Mouse (Mus musculus) liver, embryonic 14.5 days (tissue): ENCODE measurements at regions not wholly inside any gene's neighbourhood (a gene's known extent, or its start where the extent isn't known, plus 50 kb on each side); places are given as distances from the start of the nearest gene placed in this dataset.

Experiments
- ATAC-seq: fragments of 200-750 bp; cut with Nextera tagmentation; 2 replicates; pipeline ENCODE4 v1.8.0; 2017; ENCODE audit warnings: moderate number of reproducible peaks, mild to moderate bottlenecking, moderate library complexity; ENCODE audit not compliant: insufficient read depth
- DNase-seq, 3 experiments: peaks; one replicate each; pipeline ENCODE4 v3.0.0-alpha.2; 2012 to 2013; ENCODE audit warnings: low read depth in 3 of 3, low spot score in 3 of 3
- H3K27ac ChIP-seq: fragments of 300-500 bp; sonication (generic); 2 replicates; pipeline ENCODE4 v1.5.1; 2014; ENCODE audit warnings: moderate library complexity, mild to moderate bottlenecking, control low read depth, inconsistent platforms
- H3K27me3 ChIP-seq: fragments of 300-500 bp; sonication (generic); 2 replicates; pipeline ENCODE4 v1.6.1; 2014; ENCODE audit warnings: mild to moderate bottlenecking, low read length, moderate library complexity; ENCODE audit not compliant: control insufficient read depth, insufficient read depth
- H3K36me3 ChIP-seq: fragments of 300-500 bp; sonication (generic); replicated peaks from 2 replicates; pipeline ENCODE4 v1.6.1; 2014; ENCODE audit warnings: low read depth; ENCODE audit not compliant: control insufficient read depth, insufficient read depth
- H3K4me1 ChIP-seq, 2 experiments: fragments of 200-500 bp in 1 of 2; fragments of 300-500 bp in 1 of 2; sonication (generic) in 1 of 2; replicated peaks; 2 replicates each; pipeline ENCODE4 v1.6.1; 2012 to 2014; ENCODE audit warnings: antibody characterized with exemption in 1 of 2, inconsistent platforms in 1 of 2, low read length in 1 of 2; ENCODE audit not compliant: control insufficient read depth in 2 of 2, insufficient read depth in 2 of 2
- H3K4me2 ChIP-seq: fragments of 300-500 bp; sonication (generic); 2 replicates; pipeline ENCODE4 v1.6.1; 2014; ENCODE audit warnings: low read depth, mild to moderate bottlenecking, control low read depth, moderate library complexity
- H3K4me3 ChIP-seq, 2 experiments: fragments of 200-500 bp in 1 of 2; fragments of 300-500 bp in 1 of 2; sonication (generic) in 1 of 2; 2 replicates each; pipeline ENCODE4 v1.5.1; 2012 to 2014; ENCODE audit warnings: low read depth in 2 of 2, low read length in 2 of 2, mild to moderate bottlenecking in 2 of 2, control low read depth in 1 of 2, inconsistent platforms in 1 of 2, moderate library complexity in 1 of 2; ENCODE audit not compliant: insufficient read depth in 1 of 2
- H3K9ac ChIP-seq: fragments of 300-500 bp; sonication (generic); replicated peaks from 2 replicates; pipeline ENCODE4 v1.6.1; 2014; ENCODE audit warnings: mild to moderate bottlenecking, control low read depth, moderate library complexity
- H3K9me3 ChIP-seq: fragments of 300-500 bp; sonication (generic); 2 replicates; pipeline ENCODE4 v1.6.1; 2016; ENCODE audit warnings: low read length, mixed read lengths; ENCODE audit not compliant: control insufficient read depth
- CTCF ChIP-seq: IDR thresholded peaks from 2 replicates; pipeline ENCODE4 v1.5.1; 2016; ENCODE audit warnings: antibody characterized with exemption, low read depth, control low read depth
- EP300 ChIP-seq: IDR thresholded peaks from 2 replicates; pipeline ENCODE4 v1.6.1; 2016; ENCODE audit warnings: antibody characterized with exemption, low read depth
- WGBS: fragments of 180-500 bp; shearing (Covaris S2); extraction: QIAGEN DNeasy Blood & Tissue Kit; methylation state at CpG from one replicate; pipeline ENCODE4 v1.1.7; 2014; ENCODE audit not compliant: insufficient replicate concordance; 5-methylcytosine and 5-hydroxymethylcytosine counted together

GRCm38 (mm10) chr11:20452901-20453300 is 90.2 kb upstream of the Sertad2 start:
- Histone ChIP-seq H3K27me3 (peaks cover 16% of the 10 kb centered on the region), H3K4me1 (peaks cover 0 to 3% of the 10 kb centered on the region in 2 experiments; a peak in 1 of 4 replicates), H3K9ac (no peak overlapping the region), H3K27ac (no peak overlapping the region), H3K9me3 (no peaks in the 10 kb centered on the region), H3K4me2 (no peak overlapping the region), H3K36me3 (no peaks in the 10 kb centered on the region), H3K4me3 (no peak overlapping the region)
- DNase-seq (no peak), ATAC-seq (no peak)
- 52% methylated on average over 4 of the region's 4 CpGs for WGBS
- TF ChIP-seq EP300 (no peak), CTCF (no peak)

DNA sequence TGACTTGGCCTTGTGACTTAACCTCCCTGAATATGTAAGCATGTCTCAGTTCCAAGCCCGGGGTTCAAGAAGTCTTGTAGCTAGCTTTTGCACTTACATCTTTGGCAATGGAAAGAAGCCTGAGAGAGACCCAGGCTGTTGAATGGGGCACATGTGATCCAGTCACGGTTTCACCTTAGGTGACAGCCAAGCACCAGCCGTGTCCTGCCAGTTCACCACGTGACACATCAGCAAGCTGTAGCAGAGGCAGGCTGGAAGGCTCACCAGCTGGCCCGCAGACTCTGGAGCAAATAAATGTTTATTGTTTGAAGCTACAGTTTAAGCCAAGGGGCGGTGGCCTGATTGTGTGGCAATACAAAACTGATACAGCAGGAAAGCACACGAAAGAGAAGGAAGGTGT is 89.3 kb upstream of the Sertad2 start:
- no peak for TF ChIP-seq EP300
- no peak for TF ChIP-seq CTCF
- 68% methylated on average over 7 of the region's 7 CpGs for WGBS
- no peaks in the 10 kb centered on the region for H3K36me3 ChIP-seq
- H3K27ac ChIP-seq: no peak overlapping the region
- peaks cover 16% of the 10 kb centered on the region for H3K27me3 ChIP-seq
- H3K9me3 ChIP-seq: no peaks in the 10 kb centered on the region
- ATAC-seq: no peak
- no peak overlapping the region for H3K4me2 ChIP-seq
- no peak overlapping the region for H3K9ac ChIP-seq
- H3K4me1 ChIP-seq: peaks cover 0 to 3% of the 10 kb centered on the region in 2 experiments; a peak in 1 of 4 replicates
- no peak for DNase-seq
- H3K4me3 ChIP-seq: no peak overlapping the region

DNA sequence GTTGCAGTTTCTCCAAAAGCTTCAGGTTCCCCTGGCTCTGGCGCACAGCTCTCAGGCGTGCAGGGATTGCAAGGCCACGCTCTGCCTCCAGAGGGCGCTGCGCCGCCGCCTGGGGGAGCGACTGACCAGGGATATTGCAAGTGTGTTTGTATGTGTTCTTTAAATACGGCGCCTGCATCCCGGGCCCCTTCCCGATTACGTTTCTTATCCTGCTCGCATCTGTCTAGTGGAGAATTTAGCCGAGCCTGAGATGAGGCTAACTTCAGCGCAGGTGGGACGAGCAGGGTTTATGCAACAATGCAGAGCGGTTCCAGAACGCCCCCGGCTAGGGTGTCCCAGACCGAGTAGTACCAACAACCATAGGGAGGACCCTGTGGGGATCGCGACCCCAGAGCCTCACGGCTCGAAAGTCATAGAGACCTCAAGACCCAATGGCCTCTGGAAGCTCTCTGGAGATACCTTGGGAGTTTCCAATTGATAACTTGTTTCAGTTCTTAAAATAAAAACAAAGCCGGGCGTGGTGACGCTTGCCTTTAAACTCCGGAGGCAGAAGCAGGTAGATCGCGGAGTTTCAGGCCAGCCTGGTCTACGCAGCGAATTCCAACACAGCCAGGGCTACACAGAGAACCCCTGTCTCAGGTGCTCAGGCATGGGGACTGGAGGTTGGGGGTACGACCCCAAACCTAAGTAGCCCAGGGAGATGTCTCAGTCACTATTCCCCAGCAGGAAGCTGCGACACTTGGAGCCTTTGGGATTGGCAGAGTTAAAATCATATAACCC is 87.8 kb upstream of the Sertad2 start:
- Histone ChIP-seq H3K4me3 (peak overlapping the region; percentile 59 to 77), H3K4me2 (peak overlapping the region; percentile 84), H3K27ac (no peak overlapping the region), H3K9ac (peak overlapping the region; percentile 48), H3K36me3 (no peaks in the 10 kb centered on the region), H3K9me3 (no peaks in the 10 kb centered on the region), H3K27me3 (peaks cover 16% of the 10 kb centered on the region), H3K4me1 (peaks cover 0 to 3% of the 10 kb centered on the region in 2 experiments; a peak in 1 of 4 replicates)
- TF ChIP-seq CTCF: peak; percentile 99
- TF ChIP-seq EP300: no peak
- under 1% methylated on average over 35 of the region's 35 CpGs for WGBS
- ATAC-seq: peak; percentile 66; the same call in 1 of the 2 replicates
- peak in 2 of 3 experiments; percentile 45 to 50 for DNase-seq

DNA sequence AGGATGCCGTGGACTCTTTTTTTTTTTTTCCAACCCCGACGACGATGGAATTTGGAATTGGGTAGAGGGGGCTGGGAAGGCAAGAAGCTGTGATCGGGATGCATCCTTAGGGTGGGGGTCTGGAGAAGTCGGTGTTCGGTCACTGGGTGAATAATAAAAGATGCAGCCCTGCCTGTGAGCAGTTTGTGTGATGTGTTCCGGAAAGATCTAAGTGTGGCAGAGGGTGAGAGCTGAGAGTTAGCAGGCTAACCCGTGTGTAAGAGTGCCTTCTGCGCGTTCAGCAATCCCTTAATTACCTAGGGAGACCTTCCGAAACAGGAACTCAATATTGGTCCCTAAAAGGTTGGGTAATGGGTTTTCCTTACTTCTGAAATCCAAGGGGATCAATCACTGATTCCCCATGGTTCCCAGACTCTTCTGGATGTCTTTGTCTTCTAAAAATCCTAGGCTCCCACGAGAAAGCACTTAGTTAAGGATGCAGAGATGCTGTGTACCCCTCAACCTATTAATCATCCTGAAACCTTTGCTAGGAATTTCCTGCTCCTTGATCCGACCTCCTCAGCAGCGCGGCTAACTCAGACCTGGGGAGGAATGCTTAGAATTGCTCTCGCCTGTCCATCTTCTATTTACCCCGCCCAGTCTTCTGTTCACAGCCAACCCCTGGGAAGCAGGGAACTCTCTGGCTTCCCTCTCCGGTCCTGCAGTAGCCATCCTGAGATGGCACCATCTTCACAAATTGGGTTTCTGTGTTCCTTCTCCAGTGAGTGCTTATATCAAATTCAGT is 87.0 kb upstream of the Sertad2 start:
- ATAC-seq (no peak), DNase-seq (no peak)
- Histone ChIP-seq H3K27ac (no peak overlapping the region), H3K27me3 (peaks cover 16% of the 10 kb centered on the region), H3K9me3 (no peaks in the 10 kb centered on the region), H3K4me2 (peak overlapping the region; percentile 84), H3K36me3 (no peaks in the 10 kb centered on the region), H3K9ac (no peak overlapping the region; the same call in 1 of the 2 replicates), H3K4me1 (peaks cover 0 to 5% of the 10 kb centered on the region in 2 experiments; a peak in 1 of 4 replicates), H3K4me3 (peak overlapping the region; percentile 59 to 77; a peak in 3 of 4 replicates)
- WGBS: 10% methylated on average over 19 of the region's 19 CpGs
- TF ChIP-seq EP300 (no peak), CTCF (no peak)

GRCm38 (mm10) chr11:20459140-20459539 is 83.9 kb upstream of the Sertad2 start:
- ATAC-seq: no peak
- H3K9ac ChIP-seq: no peak overlapping the region
- H3K4me2 ChIP-seq: no peak overlapping the region
- H3K27me3 ChIP-seq: peaks cover 16% of the 10 kb centered on the region
- DNase-seq: no peak
- no peaks in the 10 kb centered on the region for H3K36me3 ChIP-seq
- no peak for TF ChIP-seq CTCF
- no peak for TF ChIP-seq EP300
- 78% methylated on average over 8 of the region's 8 CpGs for WGBS
- no peak overlapping the region for H3K27ac ChIP-seq
- no peaks in the 10 kb centered on the region for H3K9me3 ChIP-seq
- peaks cover 0 to 10% of the 10 kb centered on the region in 2 experiments; a peak in 1 of 4 replicates for H3K4me1 ChIP-seq
- H3K4me3 ChIP-seq: no peak overlapping the region
